Mouse (Mus musculus) kidney, adult 2 months (tissue): ENCODE measurements around the gene Mybpc1. TPM values are rescaled to one million over a fixed set of nuclear protein-coding genes. Genes with fewer than 3 reads are reported as not detected.
A peak's percentile ranks its signal among the peaks of the same experiment; 100 is the strongest.

Experiments used
- DNase-seq: peaks from one replicate; pipeline ENCODE4 v3.0.0; 2021
- H3K27ac ChIP-seq: fragments of 200-500 bp; 2 replicates; pipeline ENCODE4 v1.5.1; 2012; ENCODE audit warnings: low read depth, low read length, control low read depth, inconsistent platforms; ENCODE audit not compliant: insufficient read depth
- H3K27me3 ChIP-seq: fragments of 200-500 bp; replicated peaks from 2 replicates; pipeline ENCODE4 v1.6.1; 2012; ENCODE audit warnings: mild to moderate bottlenecking, moderate library complexity, low read length, inconsistent platforms; ENCODE audit not compliant: control insufficient read depth, insufficient read depth
- H3K36me3 ChIP-seq: fragments of 200-500 bp; 2 replicates; pipeline ENCODE4 v1.6.1; 2012; ENCODE audit warnings: mild to moderate bottlenecking, moderate library complexity, low read length, inconsistent platforms; ENCODE audit not compliant: control insufficient read depth, insufficient read depth
- H3K4me1 ChIP-seq: fragments of 200-500 bp; 2 replicates; pipeline ENCODE4 v1.6.1; 2011; ENCODE audit warnings: low read length; ENCODE audit not compliant: control insufficient read depth, insufficient read depth
- H3K4me3 ChIP-seq: fragments of 200-500 bp; 2 replicates; pipeline ENCODE4 v1.5.1; 2011; ENCODE audit warnings: mild to moderate bottlenecking, low read depth, low read length, control low read depth; ENCODE audit not compliant: insufficient read depth
- CTCF ChIP-seq: fragments of 200-500 bp; conservative IDR thresholded peaks from 2 replicates; pipeline ENCODE4 v1.5.1; 2011; ENCODE audit warnings: low read depth, mild to moderate bottlenecking, control low read depth, low read length, moderate library complexity, mixed read lengths; ENCODE audit not compliant: insufficient read depth, insufficient read length
- POLR2A ChIP-seq: fragments of 200-500 bp; IDR thresholded peaks from one replicate; pipeline ENCODE4 v1.6.1; 2011; ENCODE audit warnings: low read depth, low read length, control low read depth
- WGBS: fragments of 180-500 bp; shearing (Covaris S2); methylation state at CpG from one replicate; pipeline ENCODE4 v1.1.7; 2018; 5-methylcytosine and 5-hydroxymethylcytosine counted together
- polyA plus RNA-seq: library from polyadenylated mRNA; depleted of rRNA; stranded (reverse); fragments of >200 nt; gene quantifications from 2 replicates; pipeline ENCODE4 v1.2.3, GENCODE M21; 2012; rRNA removed

Gene Mybpc1
- polyA plus RNA-seq: 7.8 TPM in 1 of 2 replicates, not detected in the other

DNA sequence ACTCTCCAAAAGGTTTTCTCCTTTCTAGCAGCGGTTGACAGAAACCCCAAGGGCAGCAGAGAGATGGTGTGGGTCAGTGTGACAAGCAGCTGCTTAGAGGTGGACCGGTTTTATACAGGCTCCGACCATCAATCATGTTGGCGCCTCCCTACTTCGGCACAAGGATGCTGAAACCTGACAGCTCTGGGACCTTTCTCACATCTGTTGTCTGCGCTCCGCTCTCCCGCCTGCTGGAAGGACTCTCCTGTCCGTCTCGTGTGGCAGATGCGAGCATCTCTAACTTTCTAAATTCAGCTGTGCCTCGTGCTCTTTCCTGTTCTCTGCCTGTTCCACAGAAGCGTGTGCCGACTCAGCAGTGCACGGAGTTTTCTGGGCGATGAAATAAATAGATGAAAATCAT lies at the start of gene Mybpc1:
Gene Mybpc1 (minus strand): TSS at position 210 of the 400 bp plus-strand sequence.
- H3K4me1 ChIP-seq: no peaks in the 10 kb centered on the region
- H3K27ac ChIP-seq: no peak within 1 kb of the TSS
- H3K4me3 ChIP-seq: no peak within 1 kb of the TSS
- 15% methylated on average over 16 of the region's 16 CpGs for WGBS
- H3K27me3 ChIP-seq: peaks cover 1% of the 10 kb centered on the region; the same call in 1 of the 2 replicates
- no peak for DNase-seq
- no peaks in the 10 kb centered on the region for H3K36me3 ChIP-seq
- TF ChIP-seq POLR2A: no peak
- no peak for TF ChIP-seq CTCF

- peak; percentile 16 for DNase-seq
- H3K36me3 ChIP-seq: no peaks in the 10 kb centered on the region
- H3K27ac ChIP-seq: no peak overlapping the region
- H3K4me3 ChIP-seq: no peak overlapping the region
- H3K27me3 ChIP-seq: no peaks in the 10 kb centered on the region
- WGBS: 23% methylated on average over 5 of the region's 5 CpGs
- H3K4me1 ChIP-seq: no peaks in the 10 kb centered on the region
- no peak for TF ChIP-seq CTCF
- no peak for TF ChIP-seq POLR2A
These were observed 40.5 kb upstream of the Mybpc1 start for GRCm38 (mm10) chr10:88645448-88645847.

GRCm38 (mm10) chr10:88631330-88631953 lies 26.5 kb upstream of the Mybpc1 start:
- no peak overlapping the region for H3K27ac ChIP-seq
- no peak overlapping the region for H3K4me3 ChIP-seq
- no peaks in the 10 kb centered on the region for H3K4me1 ChIP-seq
- 58% methylated on average over 10 of the region's 10 CpGs for WGBS
- H3K27me3 ChIP-seq: no peaks in the 10 kb centered on the region
- DNase-seq: no peak
- no peaks in the 10 kb centered on the region for H3K36me3 ChIP-seq
- TF ChIP-seq POLR2A (no peak), CTCF (no peak)

DNA sequence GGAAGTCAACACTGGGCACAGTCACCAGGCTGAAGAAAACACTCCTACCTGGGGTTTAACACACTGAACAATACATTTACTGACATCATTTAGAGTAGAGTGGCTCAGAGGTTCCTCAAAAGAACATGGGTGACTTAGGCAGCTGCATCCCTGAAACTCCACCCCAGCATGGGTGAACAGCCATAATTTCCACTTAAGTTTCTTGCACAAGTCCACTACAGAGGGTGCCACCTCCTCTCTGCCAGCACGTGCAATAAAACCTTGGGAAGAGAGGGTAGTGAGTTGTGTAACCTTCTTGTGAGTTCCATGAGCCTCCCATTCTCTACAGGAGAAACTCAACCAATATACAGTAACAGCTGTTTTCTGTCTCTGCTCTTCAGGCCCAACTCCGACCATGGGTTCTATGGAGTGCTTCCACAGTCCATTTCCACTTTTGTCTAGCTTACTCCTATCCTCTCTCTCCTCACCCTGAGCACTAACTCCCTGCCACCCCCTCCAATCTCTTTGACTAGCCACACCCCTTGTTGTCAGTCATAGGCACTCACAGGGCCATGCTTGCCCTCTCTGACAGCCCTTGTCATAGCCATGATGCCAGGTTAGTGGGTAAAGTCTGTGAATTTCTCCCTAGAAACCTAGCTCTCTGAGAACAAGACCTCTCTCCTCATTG lies 25.8 kb upstream of the Mybpc1 start:
- WGBS: 86% methylated on average over 2 of the region's 2 CpGs
- no peak for DNase-seq
- Histone ChIP-seq H3K27me3 (no peaks in the 10 kb centered on the region), H3K4me3 (no peak overlapping the region), H3K4me1 (no peaks in the 10 kb centered on the region), H3K27ac (no peak overlapping the region), H3K36me3 (no peaks in the 10 kb centered on the region)
- no peak for TF ChIP-seq CTCF
- TF ChIP-seq POLR2A: no peak

- DNase-seq: no peak
These were observed 22.1 kb upstream of the Mybpc1 start for GRCm38 (mm10) chr10:88627052-88627451.

DNA sequence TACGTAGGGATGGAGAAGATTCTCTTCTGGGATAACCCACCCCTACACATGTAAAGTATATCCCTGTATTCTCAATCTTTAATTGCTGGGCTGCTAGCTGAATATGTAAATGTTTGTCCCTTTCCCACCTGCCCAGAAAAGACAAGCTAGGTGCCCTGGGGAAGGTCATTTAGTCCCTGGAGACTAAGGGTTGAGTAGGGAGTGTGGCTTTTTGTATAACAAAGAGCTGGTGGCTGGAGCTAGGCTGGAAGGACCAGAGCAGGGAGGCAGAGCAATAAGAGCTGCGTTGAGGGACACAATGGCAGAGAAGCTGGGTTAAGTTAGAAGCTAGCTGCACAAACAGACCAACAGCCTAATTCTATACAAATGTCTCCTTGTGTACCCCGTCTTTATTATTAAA lies 21.2 kb upstream of the Mybpc1 start:
- Histone ChIP-seq H3K27me3 (no peaks in the 10 kb centered on the region), H3K4me3 (no peak overlapping the region), H3K4me1 (no peaks in the 10 kb centered on the region), H3K36me3 (no peaks in the 10 kb centered on the region), H3K27ac (no peak overlapping the region)
- DNase-seq: no peak
- no peak for TF ChIP-seq CTCF
- TF ChIP-seq POLR2A: no peak
- 80% methylated on average over 3 of the region's 3 CpGs for WGBS

More at GRCm38 (mm10) chr10:88627052-88627451, 22.1 kb upstream of the Mybpc1 start:
- Histone ChIP-seq H3K4me1 (no peaks in the 10 kb centered on the region), H3K36me3 (no peaks in the 10 kb centered on the region), H3K4me3 (no peak overlapping the region), H3K27me3 (no peaks in the 10 kb centered on the region), H3K27ac (no peak overlapping the region)
- WGBS: 73% methylated on average over 4 of the region's 4 CpGs
- TF ChIP-seq POLR2A (no peak), CTCF (no peak)

DNA sequence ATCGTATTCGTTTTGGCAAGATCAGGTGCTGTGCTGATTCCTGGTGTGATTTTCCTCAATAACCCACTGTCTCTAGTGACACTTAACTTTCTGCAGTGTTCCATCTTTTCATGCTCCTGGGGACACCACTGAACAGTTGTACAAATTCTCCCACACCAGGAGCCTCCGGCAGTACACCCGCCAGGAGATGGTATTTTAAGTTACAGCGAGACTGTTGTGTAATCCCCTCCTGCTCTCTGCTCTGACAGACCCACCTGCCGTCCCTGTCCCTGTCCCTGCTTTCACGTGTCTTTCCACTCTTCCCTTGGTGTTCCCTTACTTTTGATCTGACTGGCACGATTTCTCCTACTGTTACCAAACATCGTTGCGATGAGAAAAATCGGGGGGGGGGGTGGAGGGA lies 19.3 kb upstream of the Mybpc1 start:
- TF ChIP-seq POLR2A: no peak
- TF ChIP-seq CTCF: no peak
- no peak for DNase-seq
- no peaks in the 10 kb centered on the region for H3K27me3 ChIP-seq
- H3K4me1 ChIP-seq: no peaks in the 10 kb centered on the region
- WGBS: 79% methylated on average over 11 of the region's 11 CpGs
- H3K36me3 ChIP-seq: no peaks in the 10 kb centered on the region
- no peak overlapping the region for H3K27ac ChIP-seq
- no peak overlapping the region for H3K4me3 ChIP-seq
